Mouse (Mus musculus) kidney, embryonic 16.5 days (tissue): ENCODE measurements at regions not wholly inside any gene's neighbourhood (a gene's known extent, or its start where the extent isn't known, plus 50 kb on each side); places are given as distances from the start of the nearest gene placed in this dataset.

Source experiments
- ATAC-seq: fragments of 200-750 bp; cut with Nextera tagmentation; 2 replicates; pipeline ENCODE4 v1.8.0; 2017; ENCODE audit warnings: moderate TSS enrichment; ENCODE audit not compliant: low FRiP score, low TSS enrichment
- H3K27ac ChIP-seq: fragments of 300-500 bp; sonication (generic); 2 replicates; pipeline ENCODE4 v1.5.1; 2014; ENCODE audit warnings: low read length
- H3K27me3 ChIP-seq: fragments of 300-500 bp; sonication (generic); 2 replicates; pipeline ENCODE4 v1.6.1; 2014; ENCODE audit warnings: low read length, control low read depth, mixed read lengths; ENCODE audit not compliant: insufficient read depth
- H3K36me3 ChIP-seq: fragments of 300-500 bp; sonication (generic); 2 replicates; pipeline ENCODE4 v1.6.1; 2014; ENCODE audit warnings: low read length, control low read depth, mixed read lengths; ENCODE audit not compliant: insufficient read depth
- H3K4me1 ChIP-seq: fragments of 300-500 bp; sonication (generic); 2 replicates; pipeline ENCODE4 v1.6.1; 2014; ENCODE audit warnings: low read length, control low read depth, mixed read lengths; ENCODE audit not compliant: insufficient read depth
- H3K4me2 ChIP-seq: fragments of 300-500 bp; sonication (generic); replicated peaks from 2 replicates; pipeline ENCODE4 v1.6.1; 2014; ENCODE audit warnings: low read depth, low read length
- H3K4me3 ChIP-seq: fragments of 300-500 bp; sonication (generic); 2 replicates; pipeline ENCODE4 v1.5.1; 2014; ENCODE audit warnings: mild to moderate bottlenecking, low read length
- H3K9ac ChIP-seq: fragments of 300-500 bp; sonication (generic); replicated peaks from 2 replicates; pipeline ENCODE4 v1.6.1; 2014; ENCODE audit warnings: low read length
- H3K9me3 ChIP-seq: fragments of 300-500 bp; sonication (generic); 2 replicates; pipeline ENCODE4 v1.6.1; 2016; ENCODE audit warnings: low read length, control low read depth
- WGBS: fragments of 180-500 bp; shearing (Covaris S2); extraction: QIAGEN DNeasy Blood & Tissue Kit; methylation state at CpG from one replicate; pipeline ENCODE4 v1.1.7; 2014; 5-methylcytosine and 5-hydroxymethylcytosine counted together

- WGBS, result 73% methylated on average over 4 of the region's 4 CpGs
- no peak overlapping the region for H3K27ac ChIP-seq
- H3K36me3 ChIP-seq, result no peaks in the 10 kb centered on the region
- 0 out of 2 replicates have a peak, but pooled peaks cover 4% of the 10 kb centered on the region for H3K9me3 ChIP-seq
- no peak overlapping the region for H3K4me3 ChIP-seq
- H3K4me1 ChIP-seq, result no peaks in the 10 kb centered on the region
- no peaks in the 10 kb centered on the region for H3K27me3 ChIP-seq
- no peak overlapping the region for H3K4me2 ChIP-seq
- ATAC-seq, result no peak
- H3K9ac ChIP-seq, result no peak overlapping the region
Observed at GRCm38 (mm10) chr13:45130516-45131249, 52.2 kb downstream of the Gm9817 start.

- Histone ChIP-seq H3K4me1 (no peaks in the 10 kb centered on the region), H3K27ac (no peak overlapping the region), H3K27me3 (no peaks in the 10 kb centered on the region), H3K4me2 (no peak overlapping the region), H3K9ac (no peak overlapping the region), H3K36me3 (no peaks in the 10 kb centered on the region), H3K4me3 (no peak overlapping the region), H3K9me3 (0 out of 2 replicates have a peak, but pooled peaks cover 3% of the 10 kb centered on the region)
- 85% methylated on average over 2 of the region's 2 CpGs for WGBS
- no peak for ATAC-seq
Observed at GRCm38 (mm10) chr13:45140616-45141015, 62.1 kb downstream of the Gm9817 start.

GRCm38 (mm10) chr13:45145129-45145528 lies 66.6 kb downstream of the Gm9817 start:
- Histone ChIP-seq H3K9me3 (no peaks in the 10 kb centered on the region), H3K4me3 (no peak overlapping the region), H3K4me2 (no peak overlapping the region), H3K27me3 (no peaks in the 10 kb centered on the region), H3K9ac (no peak overlapping the region), H3K27ac (no peak overlapping the region), H3K4me1 (no peaks in the 10 kb centered on the region), H3K36me3 (no peaks in the 10 kb centered on the region)
- ATAC-seq, result no peak
- WGBS, result 82% methylated on average over 6 of the region's 6 CpGs

- ATAC-seq, result no peak
- WGBS, result 79% methylated on average over 3 of the region's 3 CpGs
- Histone ChIP-seq H3K27ac (no peak overlapping the region), H3K4me3 (no peak overlapping the region), H3K36me3 (no peaks in the 10 kb centered on the region), H3K9me3 (no peaks in the 10 kb centered on the region), H3K27me3 (no peaks in the 10 kb centered on the region), H3K4me2 (no peak overlapping the region), H3K9ac (no peak overlapping the region), H3K4me1 (no peaks in the 10 kb centered on the region)
Observed at GRCm38 (mm10) chr13:45156223-45156622, 77.7 kb downstream of the Gm9817 start.

- no peak for ATAC-seq
- H3K9ac ChIP-seq, result no peak overlapping the region
- no peaks in the 10 kb centered on the region for H3K27me3 ChIP-seq
- no peaks in the 10 kb centered on the region for H3K36me3 ChIP-seq
- no peak overlapping the region for H3K4me3 ChIP-seq
- no peaks in the 10 kb centered on the region for H3K9me3 ChIP-seq
- H3K4me2 ChIP-seq, result no peak overlapping the region
- no peak overlapping the region for H3K27ac ChIP-seq
- WGBS, result 87% methylated on average over 2 of the region's 2 CpGs
- H3K4me1 ChIP-seq, result no peaks in the 10 kb centered on the region
Observed at GRCm38 (mm10) chr13:45156982-45157381, 78.5 kb downstream of the Gm9817 start.

GRCm38 (mm10) chr13:45160281-45160680 lies 81.8 kb downstream of the Gm9817 start:
- ATAC-seq, result no peak
- Histone ChIP-seq H3K4me2 (no peak overlapping the region), H3K27me3 (no peaks in the 10 kb centered on the region), H3K36me3 (no peaks in the 10 kb centered on the region), H3K4me3 (no peak overlapping the region), H3K9ac (no peak overlapping the region), H3K9me3 (no peaks in the 10 kb centered on the region), H3K27ac (no peak overlapping the region), H3K4me1 (no peaks in the 10 kb centered on the region)
- 80% methylated on average over 5 of the region's 5 CpGs for WGBS

- Histone ChIP-seq H3K4me3 (no peak overlapping the region), H3K27ac (no peak overlapping the region), H3K9ac (no peak overlapping the region), H3K4me1 (no peaks in the 10 kb centered on the region), H3K4me2 (no peak overlapping the region), H3K9me3 (no peaks in the 10 kb centered on the region), H3K27me3 (no peaks in the 10 kb centered on the region), H3K36me3 (no peaks in the 10 kb centered on the region)
- no peak for ATAC-seq
- 59% methylated on average over 6 of the region's 6 CpGs for WGBS
Observed at GRCm38 (mm10) chr13:45164001-45164778, 85.7 kb downstream of the Gm9817 start.

- 88% methylated on average over 3 of the region's 3 CpGs for WGBS
- no peaks in the 10 kb centered on the region for H3K27me3 ChIP-seq
- H3K4me2 ChIP-seq, result no peak overlapping the region
- no peak overlapping the region for H3K9ac ChIP-seq
- H3K36me3 ChIP-seq, result no peaks in the 10 kb centered on the region
- H3K4me3 ChIP-seq, result no peak overlapping the region
- no peak for ATAC-seq
- no peaks in the 10 kb centered on the region for H3K4me1 ChIP-seq
- no peak overlapping the region for H3K27ac ChIP-seq
- H3K9me3 ChIP-seq, result no peaks in the 10 kb centered on the region
Observed at GRCm38 (mm10) chr13:45165159-45165558, 86.7 kb downstream of the Gm9817 start.

GRCm38 (mm10) chr13:45169716-45170115 lies 91.2 kb downstream of the Gm9817 start:
- Histone ChIP-seq H3K9ac (no peak overlapping the region), H3K9me3 (0 out of 2 replicates have a peak, but pooled peaks cover 9% of the 10 kb centered on the region), H3K4me1 (no peaks in the 10 kb centered on the region), H3K4me2 (no peak overlapping the region), H3K4me3 (no peak overlapping the region), H3K36me3 (no peaks in the 10 kb centered on the region), H3K27ac (no peak overlapping the region), H3K27me3 (no peaks in the 10 kb centered on the region)
- no peak for ATAC-seq

GRCm38 (mm10) chr13:45173139-45173538 lies 94.6 kb downstream of the Gm9817 start:
- no peak overlapping the region for H3K4me3 ChIP-seq
- H3K4me2 ChIP-seq, result no peak overlapping the region
- H3K9me3 ChIP-seq, result 0 out of 2 replicates have a peak, but pooled peaks cover 9% of the 10 kb centered on the region
- WGBS, result 41% methylated on average over 9 of the region's 9 CpGs
- H3K9ac ChIP-seq, result no peak overlapping the region
- no peaks in the 10 kb centered on the region for H3K4me1 ChIP-seq
- no peaks in the 10 kb centered on the region for H3K36me3 ChIP-seq
- no peak overlapping the region for H3K27ac ChIP-seq
- no peaks in the 10 kb centered on the region for H3K27me3 ChIP-seq
- ATAC-seq, result no peak
